Mouse (Mus musculus): ENCODE data around the gene Alkbh2. TPM values are rescaled to one million over a fixed set of nuclear protein-coding genes. Genes with fewer than 3 reads are reported as not detected.
A peak's percentile ranks its signal among the peaks of the same experiment; 100 is the strongest.

Gene Alkbh2
- total RNA-seq, 2 experiments from 2014 or later = 4.1 to 5.5 TPM

GRCm38 (mm10) chr5:114146028-114146888 lies 18.2 kb upstream of the Alkbh2 start, which contains the start of gene Acacb:
Gene Acacb (plus strand): TSS chr5:114146535.
- DNase-seq (ENCODE audit: low spot score in 2 of 2) = no peak

- DNase-seq (ENCODE audit: low spot score in 2 of 2) = peak; percentile 80 to 83
These were observed 11.2 kb upstream of the Alkbh2 start for GRCm38 (mm10) chr5:114139175-114139574.

GRCm38 (mm10) chr5:114138277-114139164 lies 10.5 kb upstream of the Alkbh2 start:
- peak in 1 of 2 experiments; percentile 36 for DNase-seq (ENCODE audit: low spot score in 2 of 2)

GRCm38 (mm10) chr5:114137481-114138276 lies 9.7 kb upstream of the Alkbh2 start:
- DNase-seq (ENCODE audit: low spot score in 2 of 2) = no peak

GRCm38 (mm10) chr5:114135516-114135915 lies 7.5 kb upstream of the Alkbh2 start:
- no peak for DNase-seq (ENCODE audit: low spot score in 2 of 2)

GRCm38 (mm10) chr5:114134091-114134534 lies 6.1 kb upstream of the Alkbh2 start:
- peak; percentile 58 to 63 for DNase-seq (ENCODE audit: low spot score in 2 of 2)

- no peak for DNase-seq (ENCODE audit: low spot score in 2 of 2)
These were observed 4.8 kb upstream of the Alkbh2 start for GRCm38 (mm10) chr5:114132841-114133240.

GRCm38 (mm10) chr5:114131521-114131840 lies 3.5 kb upstream of the Alkbh2 start:
- peak in 1 of 2 experiments; percentile 43 for DNase-seq (ENCODE audit: low spot score in 2 of 2)

GRCm38 (mm10) chr5:114130698-114131520 lies 2.9 kb upstream of the Alkbh2 start:
- DNase-seq (ENCODE audit: low spot score in 2 of 2) = peak; percentile 94 to 96

GRCm38 (mm10) chr5:114130211-114130605 lies 2.2 kb upstream of the Alkbh2 start, which contains the start of gene Ung:
Gene Ung (plus strand): TSS chr5:114130386.
- DNase-seq (ENCODE audit: low spot score in 2 of 2) = peak in 1 of 2 experiments; percentile 64

- DNase-seq (ENCODE audit: low spot score in 2 of 2) = no peak
These were observed 1.7 kb upstream of the Alkbh2 start for GRCm38 (mm10) chr5:114129550-114130210.

GRCm38 (mm10) chr5:114126499-114127244 lies 1.3 kb downstream of the Alkbh2 start:
- no peak for DNase-seq (ENCODE audit: low spot score in 2 of 2)

- no peak for DNase-seq (ENCODE audit: low spot score in 2 of 2)
These were observed 2.0 kb downstream of the Alkbh2 start for GRCm38 (mm10) chr5:114126008-114126407.

- DNase-seq (ENCODE audit: low spot score in 2 of 2) = no peak
These were observed 8.2 kb downstream of the Alkbh2 start for GRCm38 (mm10) chr5:114119806-114120205.

GRCm38 (mm10) chr5:114116586-114116985 lies 11.4 kb downstream of the Alkbh2 start:
- DNase-seq (ENCODE audit: low spot score in 2 of 2) = no peak

- no peak for DNase-seq (ENCODE audit: low spot score in 2 of 2)
These were observed 13.0 kb downstream of the Alkbh2 start for GRCm38 (mm10) chr5:114115030-114115429.

- no peak for DNase-seq (ENCODE audit: low spot score in 2 of 2)
These were observed 14.7 kb downstream of the Alkbh2 start for GRCm38 (mm10) chr5:114113334-114113733.

GRCm38 (mm10) chr5:114106391-114106935 lies 21.6 kb downstream of the Alkbh2 start:
- DNase-seq (ENCODE audit: low spot score in 2 of 2) = no peak

Data from layer of hippocampus, postnatal 10 days (tissue).